Mouse (Mus musculus): Measurements from ENCODE around the gene C1qtnf2. TPM values are rescaled to one million over a fixed set of nuclear protein-coding genes. Genes with fewer than 3 reads are reported as not detected.

Gene C1qtnf2
- total and polyA plus RNA-seq, 3 experiments, result not detected

DNA sequence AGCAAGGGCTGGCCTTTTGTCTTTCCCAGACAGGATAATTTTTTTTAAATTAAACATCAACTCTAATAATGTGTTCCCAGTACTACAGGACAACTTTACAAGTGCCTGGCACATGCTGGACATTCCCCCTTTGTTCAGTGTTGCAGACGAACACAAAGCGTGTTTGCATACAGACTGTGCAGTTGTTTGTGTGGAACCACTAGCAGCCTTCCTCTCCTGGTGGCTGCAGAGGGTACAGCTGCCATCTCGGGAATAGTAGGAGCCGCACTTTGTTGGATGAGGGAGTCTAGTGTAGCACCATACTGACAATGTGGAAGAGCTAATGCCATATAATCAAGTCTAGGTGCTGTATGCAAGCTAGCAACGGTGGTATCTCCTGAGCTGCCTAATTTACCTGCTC is 57.5 kb downstream of the C1qtnf2 start:
- Histone ChIP-seq H3K36me3 (ENCODE audit: control insufficient read depth in 1 of 2, insufficient read depth in 2 of 2, low read length in 2 of 2) (no peaks in the 10 kb centered on the region), H3K4me1 (ENCODE audit: control insufficient read depth in 1 of 2, insufficient read depth in 2 of 2, low read length in 2 of 2) (no peaks in the 10 kb centered on the region)
- TF ChIP-seq TCF12 (IDR thresholded peaks at IDR 0.05; ENCODE audit: low read depth, low read length), result no peak
- no peak for TF ChIP-seq MXI1 (IDR thresholded peaks at IDR 0.05; ENCODE audit: low read depth, low read length)
- no peak for TF ChIP-seq POLR2AphosphoS5 (IDR thresholded peaks at IDR 0.05; ENCODE audit: borderline replicate concordance, low read depth, low read length)
- TF ChIP-seq ZKSCAN1 (IDR thresholded peaks at IDR 0.05; ENCODE audit: low read depth, low read length), result no peak
- no peak for TF ChIP-seq NELFE (IDR thresholded peaks at IDR 0.05; ENCODE audit: low read depth, low read length)
- TF ChIP-seq CTCF (IDR thresholded peaks at IDR 0.05 in 2 of 3, conservative IDR thresholded peaks at IDR 0.05 in 1 of 3; ENCODE audit: control insufficient read depth in 1 of 3, insufficient read depth in 1 of 3, low read depth in 2 of 3, low read length in 3 of 3, poor library complexity in 1 of 3, severe bottlenecking in 1 of 3), result no peak
- no peak for TF ChIP-seq BHLHE40 (IDR thresholded peaks at IDR 0.05; ENCODE audit: borderline replicate concordance, low read depth, low read length)
- TF ChIP-seq RAD21 (IDR thresholded peaks at IDR 0.05; ENCODE audit: low read depth, low read length), result no peak
- TF ChIP-seq ELF1 (IDR thresholded peaks at IDR 0.05; ENCODE audit: low read depth, low read length), result no peak
- TF ChIP-seq ZMIZ1 (IDR thresholded peaks at IDR 0.05; ENCODE audit: low read depth, low read length), result no peak

DNA sequence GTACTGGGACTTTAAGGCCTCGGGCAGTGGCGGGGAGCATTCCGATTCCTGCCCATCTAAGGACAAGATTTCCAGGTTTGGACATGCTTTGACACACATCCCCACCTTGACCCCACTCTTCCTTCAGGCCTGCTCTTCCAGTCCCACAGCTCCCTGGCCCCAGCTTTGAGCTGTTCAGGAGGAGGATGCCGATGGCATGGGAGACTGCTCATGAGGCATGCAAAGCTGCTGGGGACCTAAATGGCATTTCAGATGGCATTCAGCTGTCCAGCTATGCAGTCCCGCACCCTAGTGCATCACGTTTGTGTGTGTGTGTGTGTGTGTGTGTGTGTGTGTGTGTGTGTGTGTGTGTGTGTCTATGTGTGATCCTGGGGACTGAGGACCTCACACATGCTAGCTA is 63.0 kb downstream of the C1qtnf2 start:
- Histone ChIP-seq H3K36me3 (ENCODE audit: control insufficient read depth in 1 of 2, insufficient read depth in 2 of 2, low read length in 2 of 2) (no peaks in the 10 kb centered on the region), H3K79me2 (ENCODE audit: control insufficient read depth, insufficient read depth, low read length, poor library complexity) (no peaks in the 10 kb centered on the region)

More for the DNA sequence above, 57.5 kb downstream of the C1qtnf2 start:
- DNase-seq (ENCODE audit: low read depth, low spot score), result no peak
- Histone ChIP-seq H3K27ac (ENCODE audit: control insufficient read depth, low read depth, low read length) (no peak overlapping the region), H3K9me3 (replicated peaks; ENCODE audit: insufficient read depth, low read length) (no peaks in the 10 kb centered on the region), H3K9ac (ENCODE audit: control insufficient read depth, low read depth, low read length, poor library complexity, severe bottlenecking) (no peak overlapping the region), H3K27me3 (ENCODE audit: control insufficient read depth in 1 of 2, insufficient read depth in 2 of 2, low read length in 2 of 2) (no peaks in the 10 kb centered on the region; a peak in 1 of 4 replicates), H3K79me2 (ENCODE audit: control insufficient read depth, insufficient read depth, low read length, poor library complexity) (no peaks in the 10 kb centered on the region), H3K4me3 (ENCODE audit: control insufficient read depth in 1 of 2, insufficient read depth in 1 of 2, low read depth in 2 of 2, low read length in 2 of 2) (no peak overlapping the region)

DNA sequence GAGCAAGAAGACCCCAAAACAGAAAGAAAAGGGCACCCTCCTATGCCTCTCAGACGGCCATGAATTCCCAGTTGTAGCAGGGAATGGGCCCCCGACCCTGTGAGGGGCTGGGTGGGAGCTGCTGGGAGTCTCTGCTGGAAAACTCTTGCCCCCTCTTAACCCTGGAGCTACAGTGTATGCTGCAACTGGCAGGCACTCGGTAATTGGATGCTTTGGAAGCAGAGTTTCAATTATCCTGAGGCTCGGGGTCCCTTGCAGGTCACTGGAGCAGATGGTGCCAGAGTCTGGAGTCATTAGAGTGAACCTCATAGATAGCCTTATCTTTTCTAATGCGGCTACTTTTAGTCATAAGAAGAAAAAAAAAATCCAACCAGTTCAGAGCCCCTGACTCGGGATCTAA is 65.8 kb downstream of the C1qtnf2 start:
- Histone ChIP-seq H3K9me3 (replicated peaks; ENCODE audit: insufficient read depth, low read length) (no peaks in the 10 kb centered on the region), H3K79me2 (ENCODE audit: control insufficient read depth, insufficient read depth, low read length, poor library complexity) (no peaks in the 10 kb centered on the region), H3K36me3 (ENCODE audit: control insufficient read depth in 1 of 2, insufficient read depth in 2 of 2, low read length in 2 of 2) (no peaks in the 10 kb centered on the region), H3K27me3 (ENCODE audit: control insufficient read depth in 1 of 2, insufficient read depth in 2 of 2, low read length in 2 of 2) (no peaks in the 10 kb centered on the region), H3K4me1 (ENCODE audit: control insufficient read depth in 1 of 2, insufficient read depth in 2 of 2, low read length in 2 of 2) (no peaks in the 10 kb centered on the region), H3K4me3 (ENCODE audit: control insufficient read depth in 1 of 2, insufficient read depth in 1 of 2, low read depth in 2 of 2, low read length in 2 of 2) (no peak overlapping the region), H3K9ac (ENCODE audit: control insufficient read depth, low read depth, low read length, poor library complexity, severe bottlenecking) (no peak overlapping the region), H3K27ac (ENCODE audit: control insufficient read depth, low read depth, low read length) (no peak overlapping the region)
- no peak for DNase-seq (ENCODE audit: low read depth, low spot score)
- TF ChIP-seq MEF2A (IDR thresholded peaks at IDR 0.05; ENCODE audit: extremely low read depth, insufficient replicate concordance, low read depth, low read length, poor library complexity, severe bottlenecking) (no peak), UBTF (IDR thresholded peaks at IDR 0.05; ENCODE audit: borderline replicate concordance, insufficient read depth, low read depth, low read length) (no peak), GABPA (IDR thresholded peaks at IDR 0.05; ENCODE audit: low read depth, low read length) (no peak), MXI1 (IDR thresholded peaks at IDR 0.05; ENCODE audit: low read depth, low read length) (no peak), ETS1 (IDR thresholded peaks at IDR 0.05; ENCODE audit: low read depth, low read length) (no peak), CTCF (IDR thresholded peaks at IDR 0.05 in 2 of 3, conservative IDR thresholded peaks at IDR 0.05 in 1 of 3; ENCODE audit: control insufficient read depth in 1 of 3, insufficient read depth in 1 of 3, low read depth in 2 of 3, low read length in 3 of 3, poor library complexity in 1 of 3, severe bottlenecking in 1 of 3) (no peak), ZKSCAN1 (IDR thresholded peaks at IDR 0.05; ENCODE audit: low read depth, low read length) (no peak)

More for the DNA sequence above, 63.0 kb downstream of the C1qtnf2 start:
- TF ChIP-seq GATA1 (IDR thresholded peaks at IDR 0.05; ENCODE audit: low read depth, low read length), result no peak
- TF ChIP-seq MEF2A (IDR thresholded peaks at IDR 0.05; ENCODE audit: extremely low read depth, insufficient replicate concordance, low read depth, low read length, poor library complexity, severe bottlenecking), result no peak
- TF ChIP-seq SMC3 (IDR thresholded peaks at IDR 0.05; ENCODE audit: low read depth, low read length), result no peak
- no peak for TF ChIP-seq MYC (IDR thresholded peaks at IDR 0.05; ENCODE audit: low read depth, low read length)
- TF ChIP-seq ZKSCAN1 (IDR thresholded peaks at IDR 0.05; ENCODE audit: low read depth, low read length), result no peak
- no peak for TF ChIP-seq MAFK (IDR thresholded peaks at IDR 0.05; ENCODE audit: borderline replicate concordance, low read depth, low read length)
- no peak for TF ChIP-seq TCF12 (IDR thresholded peaks at IDR 0.05; ENCODE audit: low read depth, low read length)
- TF ChIP-seq ELF1 (IDR thresholded peaks at IDR 0.05; ENCODE audit: low read depth, low read length), result no peak
- TF ChIP-seq UBTF (IDR thresholded peaks at IDR 0.05; ENCODE audit: borderline replicate concordance, insufficient read depth, low read depth, low read length), result no peak
- DNase-seq (ENCODE audit: low read depth, low spot score), result no peak
- Histone ChIP-seq H3K9me3 (replicated peaks; ENCODE audit: insufficient read depth, low read length) (no peaks in the 10 kb centered on the region), H3K4me3 (ENCODE audit: control insufficient read depth in 1 of 2, insufficient read depth in 1 of 2, low read depth in 2 of 2, low read length in 2 of 2) (no peak overlapping the region), H3K9ac (ENCODE audit: control insufficient read depth, low read depth, low read length, poor library complexity, severe bottlenecking) (no peak overlapping the region), H3K4me1 (ENCODE audit: control insufficient read depth in 1 of 2, insufficient read depth in 2 of 2, low read length in 2 of 2) (no peaks in the 10 kb centered on the region), H3K27me3 (ENCODE audit: control insufficient read depth in 1 of 2, insufficient read depth in 2 of 2, low read length in 2 of 2) (no peaks in the 10 kb centered on the region), H3K27ac (ENCODE audit: control insufficient read depth, low read depth, low read length) (no peak overlapping the region)

All from MEL (cell line).